Mouse (Mus musculus) left cerebral cortex, postnatal 10 days (tissue): ENCODE data around the gene Gm5415. TPM values are rescaled to one million over a fixed set of nuclear protein-coding genes. Genes with fewer than 3 reads are reported as not detected.
"Not testable (repeated sequence)": the region's sequence is repeated elsewhere in the genome, so short reads cannot be mapped to it uniquely, and the experiment has no call there.

Experiments
- DNase-seq, 2 experiments: peaks; one replicate each; pipeline ENCODE4 v3.0.0; 2021 to 2022; ENCODE audit warnings: low spot score in 2 of 2, mixed read lengths in 1 of 2; ENCODE audit errors: extremely low spot score in 1 of 2
- intact Hi-C: fragments of 180-260 bp; cut with DNase I; formaldehyde crosslinking; loops from one replicate; pipeline ENCODE4 v1.15.1; 2025
- total RNA-seq, 2 experiments: library from RNA; stranded (reverse); gene quantifications; 2 replicates each; pipeline ENCODE4 v1.2.3; 2021

Gene Gm5415
- total RNA-seq = not detected

DNA sequence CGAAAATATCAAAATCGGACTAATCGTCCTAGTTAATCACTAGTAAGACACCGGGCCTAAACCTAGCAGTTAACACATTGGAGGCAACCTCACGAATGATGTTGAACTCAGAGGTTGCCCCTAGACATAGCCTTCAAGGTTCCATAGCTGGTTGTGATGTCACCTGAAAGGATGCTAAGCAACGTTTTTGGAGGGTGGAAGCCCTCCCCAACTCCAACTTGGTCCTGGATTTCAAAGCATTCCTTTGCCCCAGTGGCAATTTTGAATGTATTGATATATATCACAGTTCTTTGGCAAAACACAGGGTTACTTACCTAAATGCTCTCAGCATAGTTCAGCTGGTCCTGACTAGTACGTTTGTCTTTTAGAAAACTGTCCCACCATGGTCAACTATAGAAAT lies at the start of gene Gm5415:
TSS of gene Gm5415 (minus strand) at position 101 of the 400 bp plus-strand sequence.
- intact Hi-C loops, DNase-seq: not testable (repeated sequence)

DNA sequence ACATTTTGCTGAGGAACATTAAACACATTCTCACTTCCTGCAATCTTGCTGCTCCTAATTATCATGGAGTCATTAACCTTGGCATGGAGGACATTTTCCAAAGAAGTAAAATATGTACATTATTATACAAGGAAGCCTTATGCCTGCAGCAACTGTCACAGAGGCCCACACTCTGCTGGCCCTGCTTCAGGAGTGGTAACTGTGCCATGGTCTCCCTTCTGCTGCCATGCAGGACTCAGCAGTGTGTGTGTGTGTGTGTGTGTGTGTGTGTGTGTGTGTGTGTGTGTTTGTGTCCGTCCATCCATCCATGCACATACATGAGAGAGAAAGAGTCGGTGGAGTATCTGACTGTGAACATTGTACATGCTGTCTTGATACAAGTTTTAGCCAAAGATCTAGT lies 21.8 kb upstream of the Gm5415 start:
- intact Hi-C loops = no loop called here

GRCm38 (mm10) chr1:32553925-32554324 lies 6.8 kb upstream of the Gm5415 start:
- DNase-seq = peak in 1 of 2 experiments; percentile 13
- intact Hi-C loops = loop anchor here (5.0 kb wide), 1 partner anchor 382 kb away; the partner anchor contains the start of gene Khdrbs2

More for the DNA sequence above, 21.8 kb upstream of the Gm5415 start:
- DNase-seq = no peak

GRCm38 (mm10) chr1:32553459-32553858 lies 6.4 kb upstream of the Gm5415 start:
- intact Hi-C loops = loop anchor here (5.0 kb wide), 1 partner anchor 381 kb away; the partner anchor contains the start of gene Khdrbs2
- DNase-seq = no peak

GRCm38 (mm10) chr1:32503381-32503780 lies 43.7 kb downstream of the Gm5415 start:
- no peak for DNase-seq
- intact Hi-C loops = no loop called here
